Mouse (Mus musculus): ENCODE results near the gene Abcd3.
"Not testable (repeated sequence)": the region's sequence is repeated elsewhere in the genome, so short reads cannot be mapped to it uniquely, and the experiment has no call there.

The Abcd3 gene

DNA sequence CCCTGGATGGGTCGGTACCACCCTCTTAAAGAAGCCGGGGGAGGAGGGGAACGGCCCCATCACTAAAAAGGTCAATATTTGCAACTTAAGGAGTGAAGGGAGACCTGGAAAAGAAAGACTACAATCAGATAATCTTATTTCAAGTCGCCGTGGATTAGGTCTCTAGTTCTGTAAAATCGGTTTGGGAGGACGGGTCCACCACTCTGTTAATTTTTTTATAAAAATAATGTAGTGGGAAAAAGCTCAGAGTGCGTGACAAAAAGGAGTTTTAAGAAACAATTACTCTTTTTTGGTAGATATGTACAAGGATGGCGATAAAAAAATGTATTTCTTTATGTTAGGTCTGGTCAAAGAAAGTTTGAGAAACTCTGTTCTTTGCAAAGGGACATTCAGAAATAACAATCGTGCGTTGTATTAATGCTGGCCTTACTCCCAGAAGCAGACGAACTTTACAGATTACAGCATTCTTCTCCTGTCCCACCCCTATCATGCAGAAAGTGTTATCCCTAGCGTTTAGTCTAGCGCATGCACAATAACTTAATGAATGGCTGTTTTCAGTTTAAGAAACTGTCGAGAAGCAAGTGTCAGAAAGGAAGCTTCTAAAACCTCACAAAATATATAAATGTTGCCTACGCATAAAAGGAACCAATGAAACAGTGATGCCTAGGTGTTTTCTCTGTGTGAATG is 590 bp upstream of the Abcd3 start:
- peak in 1 of 2 experiments; percentile 17 for DNase-seq

DNA sequence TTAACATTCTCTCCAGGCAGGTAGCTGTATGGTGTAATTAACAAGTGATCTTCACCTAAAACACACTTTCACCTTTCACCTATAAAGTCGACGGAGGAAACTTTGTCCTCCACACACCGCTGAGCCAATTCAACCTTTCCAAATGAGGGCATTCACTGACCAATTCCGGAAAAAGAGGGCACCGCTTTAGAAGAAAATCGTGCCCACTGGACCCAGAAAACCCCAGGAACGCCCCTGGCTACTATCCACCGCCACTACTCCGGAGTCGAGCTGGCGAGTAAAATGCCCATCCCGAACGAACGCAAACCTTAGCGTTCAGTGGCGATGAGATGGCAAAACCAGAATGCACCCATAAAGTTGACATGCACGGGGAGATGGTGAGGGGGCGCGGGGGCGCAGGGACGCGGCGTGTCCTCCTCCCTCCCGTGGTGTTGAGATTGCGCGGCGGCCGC is 663 bp downstream of the Abcd3 start:
- DNase-seq = peak; percentile 83 to 90

DNA sequence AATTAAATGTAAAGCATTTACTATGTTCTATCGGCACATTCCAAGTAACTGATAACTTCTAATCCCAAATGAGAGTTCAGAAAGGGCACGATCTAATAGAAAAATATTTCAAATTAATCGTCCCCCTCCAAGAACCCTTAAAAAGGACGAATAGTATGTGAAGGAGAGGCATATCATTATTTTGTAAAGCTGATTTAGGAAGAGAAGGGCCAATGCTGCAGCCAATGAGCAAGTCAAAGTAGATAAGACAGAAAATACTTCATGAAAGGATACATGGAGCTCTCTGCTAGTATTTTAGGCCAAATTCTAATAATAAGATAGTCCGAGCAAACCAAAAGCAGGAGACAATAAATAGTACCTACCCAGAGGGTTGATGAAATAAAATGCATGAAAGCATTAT is 1.3 kb downstream of the Abcd3 start:
- DNase-seq = no peak

DNA sequence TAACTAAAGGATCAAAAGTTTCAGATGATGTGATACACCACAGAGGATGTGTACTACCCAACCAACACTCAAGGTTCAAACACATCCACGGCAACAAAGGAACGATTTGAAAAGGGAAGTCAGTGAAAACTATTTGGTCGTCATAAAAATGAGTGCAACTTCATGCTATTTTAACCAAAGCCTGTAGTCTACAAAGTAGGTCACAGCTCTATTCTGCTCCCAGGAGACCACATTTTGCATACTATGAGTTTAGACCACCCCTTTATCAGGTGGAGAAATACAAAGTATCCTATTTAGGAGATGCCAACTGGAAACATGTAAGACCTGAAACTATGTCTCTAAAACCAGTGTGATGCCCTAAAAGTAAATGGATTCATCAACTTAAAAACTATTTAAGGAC is 6.9 kb downstream of the Abcd3 start:
- DNase-seq = no peak

DNA sequence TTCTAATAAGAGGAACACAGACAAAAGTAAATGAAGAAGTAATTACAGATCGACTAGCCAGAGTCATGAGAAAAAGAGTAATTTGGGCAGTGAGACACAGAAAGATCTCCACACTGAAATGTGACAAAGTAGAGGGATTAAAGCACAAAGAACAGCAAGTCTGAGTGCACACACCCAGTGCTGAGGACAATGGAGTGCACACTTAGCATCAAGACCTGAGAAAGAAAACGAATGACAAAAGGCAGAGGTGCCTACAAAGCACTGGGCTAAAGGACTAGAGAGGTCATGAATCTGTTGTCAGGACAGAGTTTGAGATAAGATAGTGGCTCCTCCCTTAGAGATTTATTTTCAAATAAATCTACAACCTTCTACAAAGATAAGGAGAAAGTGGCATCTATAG is 20.9 kb downstream of the Abcd3 start:
- DNase-seq = no peak

DNA sequence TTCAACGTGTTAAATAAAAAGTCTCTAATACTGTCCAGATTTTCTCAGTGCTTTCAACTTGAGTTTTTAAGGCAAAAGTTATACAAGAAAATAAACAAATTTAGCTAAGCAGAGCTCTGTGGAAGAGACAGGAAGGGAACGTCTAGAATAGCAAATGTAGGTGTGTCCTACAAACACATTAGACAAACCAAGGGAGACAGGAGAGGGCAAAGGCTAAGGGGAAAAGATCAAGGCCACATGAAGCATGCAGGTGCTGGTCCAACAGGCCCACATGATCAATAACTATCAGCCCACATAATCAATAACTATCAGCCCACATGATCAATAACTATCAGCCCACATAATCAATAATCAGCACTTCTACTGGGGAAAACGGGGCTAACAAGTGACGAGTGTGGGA is 22.9 kb downstream of the Abcd3 start:
- DNase-seq = no peak

DNA sequence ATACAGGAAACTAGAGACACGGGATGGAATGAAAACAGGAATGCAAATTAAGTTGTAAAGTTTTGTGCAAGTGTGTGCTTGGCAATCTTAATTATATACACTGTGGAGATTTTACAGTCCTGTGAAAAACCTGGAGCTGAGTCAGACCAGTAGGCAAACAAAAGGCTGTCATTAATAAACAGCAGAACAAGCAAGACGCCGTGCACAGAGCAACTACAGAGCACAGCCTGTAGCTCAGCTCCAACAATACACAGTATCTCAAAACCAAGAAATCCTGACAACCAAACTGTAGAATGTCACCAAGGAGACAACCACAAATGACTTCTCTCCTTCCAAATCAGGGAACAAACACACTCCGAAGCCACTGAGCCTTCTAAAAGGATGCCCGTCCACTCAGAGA is 24.7 kb downstream of the Abcd3 start:
- DNase-seq = no peak

DNA sequence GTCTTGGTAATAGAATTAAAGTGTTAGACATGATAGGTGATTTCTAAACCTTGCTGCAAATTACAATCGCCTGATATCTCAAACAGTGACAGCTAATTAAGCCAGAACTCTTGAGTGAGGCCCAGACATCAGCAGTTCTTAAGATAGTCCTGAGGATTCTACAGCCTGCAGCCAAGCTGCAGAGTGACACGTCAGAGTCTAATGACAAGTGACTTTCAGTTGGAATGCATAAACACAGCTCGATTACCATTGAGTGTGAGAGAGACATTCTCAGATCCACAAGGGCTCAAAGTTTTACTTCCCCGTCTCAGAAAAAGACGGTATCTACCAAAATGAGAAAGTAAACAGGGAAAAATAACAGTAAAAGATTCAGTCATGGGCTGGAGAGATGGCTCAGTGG is 25.3 kb downstream of the Abcd3 start:
- no peak for DNase-seq

DNA sequence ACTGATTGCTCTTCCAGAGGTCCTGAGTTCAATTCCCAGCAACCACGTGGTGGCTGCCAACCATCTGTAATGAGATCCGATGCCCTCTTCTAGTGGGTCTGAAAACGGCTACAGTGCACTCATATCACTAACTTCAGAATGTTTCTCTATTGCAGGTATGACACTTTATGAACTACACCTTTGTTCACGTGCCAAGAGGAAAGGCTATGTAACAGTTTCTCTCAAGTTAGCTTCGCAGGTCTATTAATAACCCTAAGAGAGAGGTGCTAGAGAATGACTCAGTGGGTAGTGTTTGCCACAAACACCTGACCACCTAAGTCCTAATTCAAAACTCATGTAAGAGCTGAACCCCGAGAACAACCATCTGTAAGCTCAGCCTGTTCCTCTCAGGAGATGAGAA is 32.1 kb downstream of the Abcd3 start:
- no peak for DNase-seq

DNA sequence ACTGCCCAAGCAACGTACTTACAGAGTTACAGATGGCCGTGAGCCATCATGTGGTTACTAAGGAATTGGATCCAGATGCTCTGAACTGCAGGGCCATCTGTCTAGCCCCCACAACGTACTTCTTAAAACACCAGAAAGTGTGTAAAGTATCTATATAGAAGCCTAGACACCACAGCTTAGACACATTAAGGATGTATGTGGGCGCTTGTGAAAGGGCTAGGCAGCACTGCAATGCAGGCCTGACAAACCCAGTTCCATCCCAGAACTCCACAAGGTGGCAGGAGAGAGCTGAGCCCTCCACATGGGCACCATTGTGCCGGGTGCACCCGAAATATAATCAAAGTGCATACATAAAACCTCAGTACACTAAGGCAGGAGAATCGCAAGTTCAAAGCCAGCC is 37.2 kb downstream of the Abcd3 start:
- peak; percentile 17 to 63 for DNase-seq

DNA sequence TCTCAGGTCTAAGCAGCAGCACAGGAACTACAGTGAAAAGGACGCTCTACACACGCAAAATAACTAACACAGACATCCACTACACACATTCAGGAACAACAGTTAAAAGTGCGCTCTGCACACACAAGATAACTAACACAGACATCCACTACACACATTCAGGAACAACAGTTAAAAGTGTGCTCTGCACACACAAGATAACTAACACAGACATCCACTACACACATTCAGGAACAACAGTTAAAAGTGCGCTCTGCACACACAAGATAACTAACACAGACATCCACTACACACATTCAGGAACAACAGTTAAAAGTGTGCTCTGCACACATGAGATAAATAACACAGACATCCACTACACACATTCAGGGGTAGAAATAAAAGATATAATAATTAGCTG is 41.8 kb downstream of the Abcd3 start:
- DNase-seq = not testable (repeated sequence)

DNA sequence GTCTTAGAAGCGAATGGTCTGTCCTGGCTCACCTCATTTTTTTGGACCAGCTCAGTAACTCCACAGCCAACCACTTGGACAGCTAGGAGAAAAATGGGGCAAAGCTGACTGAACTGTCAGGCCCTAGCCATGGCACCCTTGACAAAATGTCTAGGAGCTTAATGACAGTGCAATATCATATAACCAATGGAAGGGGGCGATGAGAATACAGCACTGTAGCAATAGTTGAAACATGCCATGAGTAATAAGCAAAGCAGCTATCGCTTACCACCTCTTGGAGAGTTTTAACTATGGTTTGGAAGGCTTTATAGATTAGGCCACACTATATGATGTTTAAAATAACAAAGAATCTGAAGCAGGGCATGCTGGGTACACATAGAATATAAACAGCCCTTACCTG is 46.3 kb downstream of the Abcd3 start:
- no peak for DNase-seq

DNA sequence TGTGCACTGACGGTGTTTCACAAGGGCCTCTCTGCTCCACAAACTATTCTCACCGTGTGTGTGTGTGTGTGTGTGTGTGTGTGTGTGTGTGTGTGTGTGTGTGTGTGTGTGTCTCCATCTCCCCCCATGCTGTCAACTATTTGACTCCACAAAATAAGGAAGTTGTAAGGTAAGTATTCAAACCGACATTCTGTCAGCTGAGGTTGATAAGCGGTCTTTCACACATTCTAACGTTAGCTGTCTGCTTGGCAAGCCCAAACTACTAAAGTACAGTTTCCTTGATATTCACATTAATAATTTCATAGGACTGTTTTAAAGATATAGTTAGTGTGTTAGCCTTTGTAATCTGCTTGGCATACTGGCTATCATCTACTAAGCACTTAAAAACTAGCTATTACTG is 48.3 kb downstream of the Abcd3 start:
- no peak for DNase-seq

DNA sequence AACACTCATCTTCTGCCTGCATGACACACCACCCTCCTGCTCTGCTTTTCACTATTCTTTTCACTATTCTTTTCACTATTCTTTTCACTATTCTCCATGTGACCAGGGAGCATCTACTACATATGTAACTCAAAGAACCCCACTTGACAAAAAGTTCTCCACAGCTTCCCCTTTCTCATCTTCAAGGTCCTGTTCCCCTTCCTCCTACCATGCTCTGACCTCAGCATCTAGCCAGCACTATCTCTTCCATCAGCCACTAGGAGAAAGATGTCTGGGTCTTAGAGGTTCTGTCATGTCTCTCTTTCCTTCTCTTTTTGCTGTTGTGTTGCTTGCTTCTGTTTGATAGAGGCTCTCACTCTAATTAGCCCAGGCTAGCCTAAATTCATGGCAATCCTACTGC is 49.1 kb downstream of the Abcd3 start:
- DNase-seq = no peak

DNA sequence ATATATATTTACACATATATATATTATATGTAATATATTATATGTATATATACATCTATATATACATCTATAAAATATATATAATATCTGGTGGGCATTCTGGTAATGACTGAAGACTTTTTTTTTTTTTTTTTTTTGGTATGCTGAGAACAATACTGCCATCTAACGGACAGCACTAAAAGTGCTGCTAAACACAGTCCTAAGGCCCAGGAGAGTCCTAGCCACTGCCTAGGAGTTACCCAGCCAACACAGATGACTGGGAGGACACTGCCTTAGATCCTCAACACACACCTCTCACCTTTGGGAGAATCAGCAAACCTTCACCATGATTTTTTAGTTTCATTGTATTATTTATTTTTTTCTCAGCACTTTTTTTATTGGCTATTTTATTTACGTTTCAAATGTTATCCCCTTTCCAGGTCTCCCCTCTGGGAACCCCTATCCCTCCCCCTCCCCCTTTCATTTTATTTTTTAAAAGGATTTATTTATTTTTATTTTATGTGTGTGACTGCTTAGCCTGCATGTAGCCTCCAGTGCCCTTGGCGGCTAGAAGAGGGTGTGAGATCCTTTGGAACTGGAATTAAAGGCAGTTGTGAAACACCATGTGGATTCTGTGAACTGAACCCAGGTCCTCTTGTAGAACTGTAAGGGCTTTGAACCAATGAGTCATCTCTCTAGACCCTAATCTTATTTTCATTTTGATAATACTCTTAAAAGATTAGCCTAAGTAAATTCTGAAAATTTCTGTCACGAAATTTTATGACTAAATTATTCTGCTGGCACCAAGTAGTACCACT is 52.8 kb downstream of the Abcd3 start:
- DNase-seq = no peak

DNA sequence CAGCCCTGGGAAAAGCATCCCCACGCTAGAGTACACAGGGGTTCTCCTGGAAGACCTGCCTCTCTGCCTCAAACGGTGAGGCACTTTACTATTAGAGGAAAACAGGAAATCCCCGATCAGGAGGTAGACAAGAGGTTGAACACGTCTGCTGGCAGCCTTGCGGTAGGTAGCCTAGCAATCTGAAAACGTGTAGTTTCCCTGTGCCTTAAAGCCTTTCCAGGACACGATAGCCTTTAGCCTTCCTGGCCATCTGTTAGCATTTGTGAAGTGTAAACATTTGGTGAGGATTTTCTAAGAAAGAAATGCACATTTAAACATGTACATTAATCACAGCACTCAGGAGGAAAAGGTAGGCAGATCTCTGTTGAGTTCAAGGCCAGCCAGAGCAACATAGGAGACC is 56.7 kb downstream of the Abcd3 start:
- no peak for DNase-seq

DNA sequence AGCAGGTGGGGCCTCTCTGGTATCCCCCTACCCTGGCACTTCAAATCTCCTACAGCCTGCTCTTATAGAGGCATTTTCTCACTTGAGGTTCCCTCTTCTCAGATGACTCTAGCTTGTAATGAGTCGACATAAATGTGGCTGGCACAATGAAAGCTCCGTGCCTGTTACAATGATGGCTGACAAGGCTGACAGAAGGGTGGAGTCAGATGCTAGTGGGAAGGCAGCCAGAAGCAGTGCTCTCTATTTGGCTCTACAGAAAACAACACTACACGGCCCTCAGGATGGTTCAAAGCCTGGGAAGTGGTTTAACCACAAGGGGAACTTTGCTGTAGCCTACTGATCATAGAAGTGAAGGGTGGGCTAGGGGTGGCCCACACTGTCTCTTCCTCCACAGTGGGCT is 60.0 kb downstream of the Abcd3 start:
- no peak for DNase-seq

DNA sequence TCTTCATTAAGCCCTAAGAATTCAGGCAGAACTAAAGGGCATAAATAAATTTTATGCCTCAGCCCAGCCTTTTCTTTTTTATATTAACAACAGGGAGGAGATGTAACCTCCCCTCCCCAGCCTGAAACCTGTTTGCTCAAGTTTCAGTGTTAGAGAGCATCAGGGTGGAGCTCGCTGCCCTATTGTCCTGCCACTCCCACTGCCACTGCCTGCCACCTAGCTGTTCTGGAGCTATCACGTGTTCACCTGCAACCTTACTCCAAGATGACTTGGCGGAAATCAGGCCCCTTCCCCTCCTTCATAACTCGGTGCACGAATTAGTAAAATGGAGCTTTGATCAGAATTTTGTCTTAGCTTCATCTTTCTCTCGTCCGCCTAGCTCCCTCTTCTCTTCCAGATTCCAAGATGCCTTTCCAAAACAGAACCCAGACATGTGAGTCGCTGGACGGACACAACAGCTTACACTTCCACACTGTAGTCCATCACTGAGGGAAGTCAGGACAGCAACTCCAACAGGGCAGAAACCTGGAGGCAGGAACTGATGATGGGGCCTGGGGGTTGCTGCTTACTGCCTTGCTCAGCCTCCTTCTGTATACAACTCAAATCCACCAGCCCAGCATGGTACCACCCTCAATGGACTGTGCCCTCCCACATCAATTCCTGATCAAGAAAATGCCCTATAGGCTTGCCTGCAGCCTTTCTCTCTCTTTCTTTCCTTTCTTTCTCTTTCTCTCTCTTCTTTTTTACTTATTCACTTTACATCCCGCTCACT is 60.6 kb downstream of the Abcd3 start:
- not testable (repeated sequence) for DNase-seq

DNA sequence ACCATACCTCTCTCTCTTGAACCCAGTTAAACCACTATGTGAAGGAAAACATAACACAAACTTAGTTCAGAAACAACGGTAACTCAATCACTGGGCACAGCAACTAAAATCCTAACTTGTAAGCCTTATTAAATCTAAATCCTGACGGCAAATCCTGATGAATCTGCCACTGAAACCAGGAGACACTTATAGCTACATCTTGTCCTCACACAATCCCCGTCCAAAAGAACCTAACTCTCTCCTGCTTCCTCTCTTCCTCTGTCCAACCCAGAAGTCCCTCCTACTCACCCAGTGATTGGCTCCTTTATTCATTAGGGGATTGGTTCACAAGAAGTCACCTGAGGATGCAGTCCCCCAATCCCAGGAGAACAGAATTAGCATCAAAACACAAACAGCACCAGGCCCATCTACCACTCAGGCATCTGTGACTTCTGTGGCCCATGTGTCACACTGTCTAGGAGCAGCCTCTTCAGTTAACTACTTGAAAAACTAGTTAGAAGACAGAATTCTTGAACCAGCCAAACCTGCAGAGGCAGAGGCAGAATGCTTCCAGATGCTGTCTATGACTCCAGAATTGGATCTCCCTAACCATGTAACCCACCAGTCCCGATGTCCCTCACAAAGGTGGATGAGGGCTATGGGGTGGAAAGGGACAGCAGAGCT is 73.8 kb downstream of the Abcd3 start:
- not testable (repeated sequence) for DNase-seq

DNA sequence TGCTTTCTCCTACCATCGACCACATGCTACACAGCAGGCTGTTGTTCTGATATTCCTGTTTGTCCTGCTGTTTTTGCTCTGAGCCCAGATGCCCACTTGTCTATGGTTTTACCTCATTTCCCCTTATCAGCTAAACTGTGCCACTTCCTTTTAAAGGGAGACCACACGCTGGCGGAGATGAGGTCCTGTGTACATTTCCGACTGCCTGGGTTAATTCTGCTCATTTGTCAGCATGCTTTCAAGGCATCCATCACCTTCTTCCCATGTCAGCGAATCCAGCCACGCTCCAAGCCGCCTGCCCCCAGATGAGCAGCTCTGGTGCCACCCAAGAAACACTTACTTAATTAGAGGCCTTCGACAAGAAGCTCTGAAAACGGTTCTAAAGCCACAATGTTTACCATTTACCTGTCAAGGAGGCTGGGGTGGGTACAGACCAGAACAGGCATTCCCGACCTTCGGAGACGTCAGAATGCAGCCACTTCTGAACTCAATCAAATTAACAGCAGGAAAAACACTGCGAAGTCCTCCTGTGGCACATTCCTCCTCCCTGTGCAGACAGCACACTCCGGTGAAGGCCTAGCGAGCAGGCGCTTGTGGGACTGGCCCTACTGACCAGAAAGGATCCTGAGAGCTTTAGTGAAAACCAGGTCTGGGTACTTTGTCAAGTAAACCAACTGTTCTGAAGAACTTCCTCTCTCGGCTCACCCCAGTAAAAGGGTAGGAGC is 75.5 kb downstream of the Abcd3 start:
- no peak for DNase-seq

DNA sequence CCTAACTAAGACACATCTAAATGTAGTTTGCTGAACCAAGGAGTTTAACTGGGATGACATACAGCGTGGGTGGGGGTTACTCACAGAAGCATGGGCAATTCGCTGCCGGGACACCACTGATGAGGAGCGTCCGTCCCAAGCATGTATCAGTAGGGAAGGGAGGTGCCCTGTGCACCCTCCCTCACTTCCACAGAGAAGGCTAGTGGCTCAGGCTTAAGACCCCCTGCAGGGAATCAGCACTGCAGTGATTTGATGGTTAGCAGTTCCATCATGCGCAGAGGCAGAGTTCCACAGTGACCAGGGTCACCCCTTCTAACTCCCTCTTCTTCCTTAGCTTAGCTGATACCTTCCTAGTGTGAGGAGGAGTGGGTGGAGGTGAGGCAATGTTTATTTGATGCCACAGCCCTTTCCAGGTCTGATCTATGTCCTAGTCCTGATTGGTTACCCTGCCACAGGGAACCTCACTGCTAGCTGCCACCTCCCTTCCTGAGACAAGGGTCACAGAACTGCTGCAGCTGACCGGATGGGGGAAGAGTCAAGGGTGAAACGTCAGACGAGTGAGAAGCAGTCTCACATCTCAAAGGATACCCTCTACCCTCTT is 76.3 kb downstream of the Abcd3 start:
- DNase-seq = no peak

DNA sequence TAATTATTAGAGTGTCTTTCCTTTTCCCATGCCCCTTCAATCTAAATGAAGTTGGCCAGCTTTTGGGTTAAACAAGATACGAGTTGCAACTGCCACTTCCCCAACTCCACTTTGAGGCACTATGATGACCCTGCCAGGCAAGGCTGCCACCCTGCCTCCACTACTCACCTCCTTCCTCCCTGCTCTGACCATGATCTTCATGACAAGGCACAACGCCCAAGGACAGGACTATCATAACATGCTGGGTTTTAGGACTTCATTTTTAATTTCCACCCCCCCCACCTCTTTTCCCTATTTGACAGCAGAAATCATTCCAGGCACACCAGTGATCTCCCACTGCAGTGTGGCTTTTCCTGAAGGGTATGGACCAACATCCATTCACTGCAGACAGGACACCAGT is 77.2 kb downstream of the Abcd3 start:
- DNase-seq = no peak
